8 mouse cellular contexts compared by ENCODE assay signal in genomic region chr3:83841095-83841850, GRCm38 (mm10). TPM values are rescaled to one million over a fixed set of nuclear protein-coding genes. Genes with fewer than 3 reads are reported as not detected.
A peak's percentile ranks its signal among the peaks of the same experiment; 100 is the strongest.
DNase-seq lines count a peak whose midpoint lies in the region; ATAC-seq and TF ChIP-seq lines count a peak whose summit lies in the region.

Gene Tlr2, minus strand, starts transcription at chr3:83841767.

- H3K79me2 ChIP-seq in heart, adult 2 months (replicated peaks; ENCODE audit: control insufficient read depth, insufficient read depth, low read length) = no peaks in the 10 kb centered on the region

- intact Hi-C loops in heart, adult 2 months (cut with DNase I) = loop anchor here (1.0 to 5.0 kb wide), 2 partner anchors 58 to 281 kb away; no protein-coding TSS in a partner anchor

- no peaks in the 10 kb centered on the region for H3K9me3 ChIP-seq in liver, embryonic 15.5 days (replicated peaks)

- ATAC-seq in liver, embryonic 15.5 days (ENCODE audit: insufficient read depth) = peak; percentile 57

- no peaks in the 10 kb centered on the region for H3K36me3 ChIP-seq in heart, adult 2 months (ENCODE audit: control insufficient read depth, insufficient read depth, low read length)
- H3K36me3 ChIP-seq in liver, embryonic 15.5 days (replicated peaks) = no peaks in the 10 kb centered on the region

- no peak for TF ChIP-seq EP300 in heart, adult 2 months (IDR thresholded peaks at IDR 0.05; ENCODE audit: insufficient read depth, low read depth, low read length)

- peak within 1 kb of the TSS; percentile 70 for H3K4me2 ChIP-seq in liver, embryonic 15.5 days

- H3K27me3 ChIP-seq in heart, adult 2 months (ENCODE audit: control insufficient read depth, insufficient read depth, low read length) = no peaks in the 10 kb centered on the region
- peaks cover 20% of the 10 kb centered on the region for H3K27me3 ChIP-seq in liver, embryonic 15.5 days

- WGBS in heart, adult 2 months = under 1% methylated on average over 35 of the region's 35 CpGs
- under 1% methylated on average over 35 of the region's 35 CpGs for WGBS in liver, embryonic 15.5 days (ENCODE audit: insufficient replicate concordance)

- 0 out of 2 replicates have a peak, but pooled peaks have one; percentile 8 for TF ChIP-seq POLR2A in heart, adult 2 months (IDR thresholded peaks at IDR 0.05; ENCODE audit: insufficient read depth, low read depth, low read length)

- peak; percentile 3 for DNase-seq in cerebellum, adult 11 months
- DNase-seq in cerebellum, adult 9-11 months = no peak
- peak; percentile 31 for DNase-seq in embryo, embryonic 11.5 days (ENCODE audit: low read depth, low spot score)
- peak; percentile 87 for DNase-seq in heart, adult 2 months
- DNase-seq in kidney, adult 11 months = peak; percentile 51
- DNase-seq in naive thymus-derived CD4-positive, alpha-beta T cell, adult 2 months (ENCODE audit: low read depth) = peak; percentile 62
- peak; percentile 56 to 82 for DNase-seq in spleen, postnatal 4 days (ENCODE audit: low spot score in 2 of 2)

- no peaks in the 10 kb centered on the region for H3K4me1 ChIP-seq in heart, adult 2 months (ENCODE audit: control insufficient read depth, insufficient read depth, low read length)
- no peaks in the 10 kb centered on the region; the same call in 1 of the 2 replicates for H3K4me1 ChIP-seq in liver, embryonic 15.5 days (replicated peaks)

- peak within 1 kb of the TSS; percentile 88 for H3K9ac ChIP-seq in heart, adult 2 months (ENCODE audit: low read depth, low read length)
- peak within 1 kb of the TSS; percentile 52 for H3K9ac ChIP-seq in liver, embryonic 15.5 days

- peak within 1 kb of the TSS; percentile 59 for H3K4me3 ChIP-seq in heart, adult 2 months
- H3K4me3 ChIP-seq in liver, embryonic 15.5 days (replicated peaks) = peak within 1 kb of the TSS; percentile 61

- peak within 1 kb of the TSS; percentile 82 for H3K27ac ChIP-seq in heart, adult 2 months
- no peak within 1 kb of the TSS for H3K27ac ChIP-seq in liver, embryonic 15.5 days (replicated peaks)

- peak; percentile 81 for TF ChIP-seq CTCF in heart, adult 2 months (IDR thresholded peaks at IDR 0.05)

RNA-seq across cellular contexts. Expression of gene Tlr2, which starts in this region (rescaled TPM):
- 1 to 10 TPM; 2.0 to 2.6 TPM for total RNA-seq in heart, adult 2 months (2021)
- 1.4 and 2.6 TPM in 2 replicates for polyA plus RNA-seq in heart, adult 2 months (2012; rRNA removed)
- polyA plus RNA-seq in liver, embryonic 15.5 days (2015; fragmentation: Nextera tagmentation; extraction: Ambion mirVana) = 2.6 and 3.0 TPM in 2 replicates
